Mouse (Mus musculus) ZHBTc4 (cell line): Measurements from ENCODE around the gene Med13l.

ENCODE experiments used
- DNase-seq: peaks from one replicate; pipeline ENCODE4 v3.0.0-alpha.2; 2011; ENCODE audit warnings: low read depth, low spot score

The Med13l gene

GRCm38 (mm10) chr5:118655428-118655827 lies 94.9 kb downstream of the Med13l start:
- no peak for DNase-seq

GRCm38 (mm10) chr5:118655966-118656365 lies 95.5 kb downstream of the Med13l start:
- no peak for DNase-seq

- no peak for DNase-seq
These were observed 97.9 kb downstream of the Med13l start for GRCm38 (mm10) chr5:118658256-118658837.

DNA sequence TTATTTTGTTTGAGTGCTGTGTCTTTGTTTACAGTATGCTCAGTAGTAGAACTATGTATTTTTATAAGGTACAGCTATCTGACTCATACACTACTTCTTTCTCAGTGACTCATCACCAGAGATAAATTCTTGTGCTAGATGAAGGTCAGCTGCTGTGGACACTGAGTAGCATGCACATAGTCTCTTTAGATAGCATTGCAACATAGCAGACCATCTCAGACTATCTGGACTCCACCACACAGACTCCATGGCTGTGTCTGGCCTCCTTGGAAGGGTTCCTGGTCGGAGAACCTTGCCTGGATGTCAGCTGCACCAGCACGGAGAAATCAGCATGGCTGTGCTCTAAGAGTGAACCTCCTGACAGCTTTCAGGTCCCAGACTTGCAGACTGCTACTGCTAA lies 99.2 kb downstream of the Med13l start:
- no peak for DNase-seq

- no peak for DNase-seq
These were observed 101.3 kb downstream of the Med13l start for GRCm38 (mm10) chr5:118661751-118662150.

GRCm38 (mm10) chr5:118663999-118664398 lies 103.5 kb downstream of the Med13l start:
- no peak for DNase-seq

- DNase-seq: no peak
These were observed 104.5 kb downstream of the Med13l start for GRCm38 (mm10) chr5:118665023-118665422.

- DNase-seq: no peak
These were observed 106.1 kb downstream of the Med13l start for GRCm38 (mm10) chr5:118666437-118667207.

DNA sequence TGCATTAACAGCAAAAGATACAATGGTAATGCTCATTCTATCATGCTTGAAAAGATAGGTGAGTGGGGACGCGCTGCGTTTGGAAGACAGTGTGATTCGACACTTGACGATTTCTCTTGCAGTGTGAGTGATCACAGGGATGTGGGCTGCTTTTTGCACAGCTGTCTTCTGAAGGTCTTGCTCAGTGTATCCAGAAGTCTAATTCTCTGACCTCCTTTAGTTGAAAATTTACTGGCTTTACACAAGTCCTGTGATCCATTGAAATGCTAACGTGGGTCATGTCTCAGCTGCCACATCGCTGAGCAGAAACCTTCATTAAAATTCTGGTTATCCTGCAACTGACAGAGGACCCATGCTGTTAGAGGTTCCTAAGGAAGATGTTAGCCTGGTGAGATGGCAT lies 107.4 kb downstream of the Med13l start:
- no peak for DNase-seq

DNA sequence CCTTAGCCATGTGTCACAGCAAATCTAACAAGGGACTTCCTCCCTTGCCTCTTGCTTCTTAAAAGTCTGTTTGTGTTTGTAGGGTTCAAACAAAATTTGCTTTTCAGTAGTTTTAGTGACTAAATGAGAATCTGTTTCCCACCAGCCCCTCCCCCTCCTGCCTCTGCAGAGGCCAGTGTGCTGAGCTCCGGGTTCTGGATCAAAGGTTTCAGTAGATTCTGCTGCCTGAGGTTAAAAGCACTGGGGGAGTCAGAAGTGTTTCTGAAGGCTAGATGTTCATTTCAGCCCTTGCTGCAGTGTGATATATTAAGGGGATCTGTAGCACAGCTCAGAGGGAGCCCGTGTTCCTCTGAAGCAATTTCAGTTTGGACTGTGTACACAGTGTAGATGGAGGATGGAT lies 108.5 kb downstream of the Med13l start:
- DNase-seq: no peak

GRCm38 (mm10) chr5:118672111-118672510 lies 111.6 kb downstream of the Med13l start:
- no peak for DNase-seq

- no peak for DNase-seq
These were observed 113.4 kb downstream of the Med13l start for GRCm38 (mm10) chr5:118673859-118674258.

DNA sequence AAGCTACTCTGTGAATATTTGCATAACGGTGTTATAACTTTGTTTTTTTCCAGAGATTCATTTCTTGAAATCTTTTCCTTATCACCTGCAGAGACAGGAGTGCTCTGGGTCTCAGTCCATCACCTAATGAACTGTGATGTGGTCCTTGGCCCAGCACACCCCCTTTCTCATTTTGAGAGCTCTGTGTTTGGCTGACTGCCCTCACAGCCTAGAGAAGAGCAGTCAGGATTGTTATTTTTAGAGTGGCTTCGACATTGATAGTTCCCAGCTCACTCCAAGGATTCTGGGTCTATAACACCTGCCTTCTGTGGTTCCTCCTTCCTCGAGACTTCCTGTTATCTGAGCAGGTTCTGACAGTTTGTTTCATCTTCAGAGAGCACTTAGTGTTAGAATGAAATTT lies 113.8 kb downstream of the Med13l start:
- no peak for DNase-seq

GRCm38 (mm10) chr5:118675697-118676096 lies 115.2 kb downstream of the Med13l start:
- no peak for DNase-seq

DNA sequence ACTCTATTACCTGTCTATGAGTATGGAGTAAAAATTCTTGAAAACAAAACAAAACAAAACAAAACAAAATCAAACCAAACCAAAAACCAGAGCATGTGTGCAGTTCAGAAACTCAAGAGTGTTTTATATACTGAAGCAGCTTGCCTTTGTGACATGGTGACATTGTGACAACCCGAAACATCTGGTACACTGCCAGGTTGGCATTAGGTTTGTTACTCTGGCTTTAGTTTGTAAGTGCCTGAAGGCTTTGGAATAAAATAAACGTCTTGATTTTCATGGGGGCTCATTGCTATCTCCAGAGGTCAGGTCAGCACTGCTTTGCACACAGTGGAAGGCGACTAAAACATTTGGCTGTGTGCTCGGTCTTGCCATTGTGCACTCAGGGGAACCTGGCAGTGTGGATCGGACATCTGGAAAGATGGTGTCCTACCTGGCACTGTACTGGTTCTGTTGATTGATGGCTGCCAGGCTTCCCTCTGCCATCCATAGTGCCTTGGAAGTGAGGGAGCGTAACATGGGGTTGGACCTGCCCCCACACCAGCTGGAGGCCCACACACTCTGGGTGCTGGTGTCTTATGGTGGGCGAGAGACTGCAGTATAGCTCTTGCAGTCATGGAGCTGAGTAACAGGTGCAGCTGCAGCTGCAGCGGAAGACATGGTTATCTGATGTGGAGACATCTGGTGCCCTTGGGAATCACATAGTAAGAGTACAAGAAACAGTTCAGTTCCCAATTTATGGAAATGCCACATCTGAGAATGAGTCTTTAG lies 115.9 kb downstream of the Med13l start:
- no peak for DNase-seq

DNA sequence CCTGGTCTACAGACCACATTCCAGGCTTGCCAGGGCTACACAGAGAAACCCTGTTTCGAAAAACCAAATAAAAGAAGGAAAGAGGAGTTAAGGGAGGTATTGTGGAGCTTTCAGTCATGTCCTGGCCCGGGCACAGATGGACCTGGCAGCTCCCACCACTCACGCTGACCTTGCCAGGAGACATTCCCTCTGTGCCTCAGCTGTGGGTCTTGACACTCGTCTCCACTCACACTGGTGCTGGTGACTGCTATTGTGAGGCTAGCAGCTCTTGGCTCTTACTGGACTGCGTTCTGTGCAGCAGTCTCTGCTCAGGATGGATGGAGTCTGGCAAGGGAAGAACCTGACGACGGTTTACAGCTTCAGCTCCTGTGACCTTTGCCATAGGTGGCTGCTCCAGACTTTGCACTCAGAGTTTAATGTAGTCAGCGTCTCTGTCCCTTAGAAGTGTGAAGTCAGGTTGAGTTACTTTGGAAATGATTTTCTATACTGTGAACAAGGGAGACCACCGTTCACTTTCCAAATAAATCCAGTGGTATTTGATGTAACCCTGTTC lies 118.9 kb downstream of the Med13l start:
- DNase-seq: no peak

DNA sequence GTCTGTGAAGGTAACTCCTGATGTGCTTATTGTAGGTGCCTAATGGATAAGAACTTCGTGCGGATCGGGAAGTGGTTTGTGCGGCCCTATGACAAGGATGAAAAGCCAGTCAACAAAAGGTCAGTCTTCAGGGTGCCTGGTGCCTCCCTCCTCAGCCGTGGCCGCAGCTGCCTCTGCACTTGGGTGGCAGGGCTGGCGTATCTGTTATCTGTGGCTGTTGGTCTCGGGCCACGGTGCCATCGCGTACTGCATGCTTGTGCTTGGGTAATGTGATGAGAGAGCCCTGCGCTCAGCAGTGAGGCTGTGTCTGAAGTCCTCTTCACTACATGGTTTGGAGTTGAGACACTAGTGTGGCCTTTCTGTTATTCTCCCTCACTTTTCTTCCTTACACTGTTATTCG lies 120.4 kb downstream of the Med13l start:
- DNase-seq: no peak

DNA sequence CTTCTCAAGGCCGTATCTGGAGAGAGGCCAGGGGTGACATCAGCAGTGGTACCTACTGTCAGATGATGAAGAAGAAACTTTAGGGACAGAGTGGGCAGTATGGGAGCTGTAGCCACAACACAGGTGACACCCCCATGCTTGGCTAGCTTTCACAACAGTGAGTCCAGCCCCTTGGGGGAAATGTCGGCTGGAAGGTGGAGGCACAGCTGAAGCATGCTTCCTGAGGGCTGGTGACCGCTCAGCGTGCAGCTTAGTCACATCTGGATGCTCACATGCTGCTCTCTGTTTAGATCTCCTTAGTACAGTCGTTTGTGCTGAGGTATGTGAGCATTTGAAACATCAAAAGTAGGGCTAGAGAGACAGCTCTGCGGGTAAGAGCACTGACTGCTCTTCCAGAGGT lies 121.5 kb downstream of the Med13l start:
- DNase-seq: no peak

GRCm38 (mm10) chr5:118685145-118685544 lies 124.7 kb downstream of the Med13l start:
- DNase-seq: no peak

GRCm38 (mm10) chr5:118686021-118686420 lies 125.5 kb downstream of the Med13l start:
- DNase-seq: no peak

DNA sequence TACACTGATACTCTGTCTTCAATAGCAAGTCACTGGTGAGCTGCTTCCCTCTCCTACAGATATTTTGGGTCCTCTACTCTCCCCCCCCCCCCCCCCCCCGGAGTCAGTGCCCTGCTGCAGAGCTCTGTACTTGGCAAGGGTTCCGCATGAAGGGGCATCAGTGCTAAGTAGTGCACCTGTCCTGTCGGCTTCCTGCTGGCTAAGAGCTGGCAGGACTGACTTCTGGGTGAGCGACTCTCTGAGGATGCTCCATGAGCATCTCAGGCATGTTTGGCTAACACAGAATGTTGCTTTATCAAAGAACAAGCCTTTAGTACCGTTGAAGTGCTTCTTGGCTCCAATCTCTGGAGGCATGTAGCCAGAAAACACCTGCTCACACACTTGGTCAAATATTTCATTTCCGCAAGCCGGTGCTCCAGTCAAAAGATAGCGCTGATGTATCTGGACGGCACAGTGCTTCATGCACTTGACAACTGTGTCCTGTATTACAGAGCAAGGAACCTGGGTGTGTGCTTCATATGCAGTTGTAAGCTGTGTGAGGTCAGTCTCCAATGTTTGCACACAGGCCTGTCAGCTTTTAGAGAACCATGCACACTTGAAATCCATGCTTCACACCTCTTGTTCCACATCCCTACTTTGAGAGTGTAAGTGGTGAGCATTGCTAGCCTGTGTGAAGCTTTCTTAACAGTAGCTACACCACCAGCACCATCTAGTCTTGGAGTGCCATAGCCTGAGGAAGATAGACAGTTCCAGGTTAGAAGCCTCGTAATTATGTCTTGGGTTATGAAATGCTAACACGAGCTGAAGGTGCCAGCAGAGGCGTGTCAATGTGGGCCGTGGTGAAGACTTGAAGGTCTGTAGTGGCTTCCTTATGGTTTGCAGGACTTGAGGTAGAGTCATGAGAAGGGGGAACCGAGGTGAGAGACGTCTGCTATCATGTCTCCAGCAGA lies 128.7 kb downstream of the Med13l start:
- DNase-seq: no peak
